Mouse (Mus musculus) cerebellum, adult 9-10 months (tissue): ENCODE data around the gene Srd5a2.

Source experiments
- DNase-seq: peaks from one replicate; pipeline ENCODE4 v3.0.0; 2022

The Srd5a2 gene

GRCm38 (mm10) chr17:73984508-73984907 is 63.2 kb downstream of the Srd5a2 start:
- no peak for DNase-seq

- no peak for DNase-seq
Observed at GRCm38 (mm10) chr17:73982871-73983270, 64.8 kb downstream of the Srd5a2 start.

GRCm38 (mm10) chr17:73976066-73976465 is 71.7 kb downstream of the Srd5a2 start:
- DNase-seq = no peak

- no peak for DNase-seq
Observed at GRCm38 (mm10) chr17:73972648-73973047, 75.1 kb downstream of the Srd5a2 start.

GRCm38 (mm10) chr17:73971291-73971690 is 76.4 kb downstream of the Srd5a2 start:
- no peak for DNase-seq

- peak; percentile 1 for DNase-seq
Observed at GRCm38 (mm10) chr17:73970361-73971027, 77.2 kb downstream of the Srd5a2 start.
